Mouse (Mus musculus) retina, adult 2 months (tissue): Measurements from ENCODE around the gene Dnase1l3.
A peak's percentile ranks its signal among the peaks of the same experiment; 100 is the strongest.
"Not testable (repeated sequence)": the region's sequence is repeated elsewhere in the genome, so short reads cannot be mapped to it uniquely, and the experiment has no call there.

Experiments
- DNase-seq: peaks from one replicate; pipeline ENCODE4 v3.0.0-alpha.2; 2012; ENCODE audit warnings: low read depth, low spot score

The Dnase1l3 gene

GRCm38 (mm10) chr14:8015756-8016155 lies 21.4 kb upstream of the Dnase1l3 start:
- DNase-seq, result no peak

- DNase-seq, result no peak
Observed at GRCm38 (mm10) chr14:8011938-8012337, 17.6 kb upstream of the Dnase1l3 start.

- no peak for DNase-seq
Observed at GRCm38 (mm10) chr14:8011297-8011696, 16.9 kb upstream of the Dnase1l3 start.

DNA sequence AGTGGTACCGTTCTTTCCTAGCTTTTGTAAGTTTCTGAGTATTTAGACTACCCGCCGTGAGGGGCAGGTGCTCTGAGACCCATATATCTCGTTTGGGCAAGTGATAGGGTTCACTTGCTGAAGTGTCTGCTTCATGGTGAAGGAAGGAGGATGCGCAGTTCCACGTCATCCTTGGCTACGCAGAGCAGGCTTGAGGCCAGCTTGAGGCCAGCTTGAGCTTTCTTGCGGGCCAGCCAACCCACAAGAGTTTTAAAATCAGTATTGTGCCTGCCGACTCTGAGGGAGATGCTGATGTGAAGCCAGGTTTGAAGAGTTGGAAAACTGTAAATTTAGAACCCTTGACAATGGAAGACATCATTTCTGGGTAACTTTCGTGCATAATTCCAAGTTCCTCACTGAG lies 13.6 kb upstream of the Dnase1l3 start:
- DNase-seq, result no peak

DNA sequence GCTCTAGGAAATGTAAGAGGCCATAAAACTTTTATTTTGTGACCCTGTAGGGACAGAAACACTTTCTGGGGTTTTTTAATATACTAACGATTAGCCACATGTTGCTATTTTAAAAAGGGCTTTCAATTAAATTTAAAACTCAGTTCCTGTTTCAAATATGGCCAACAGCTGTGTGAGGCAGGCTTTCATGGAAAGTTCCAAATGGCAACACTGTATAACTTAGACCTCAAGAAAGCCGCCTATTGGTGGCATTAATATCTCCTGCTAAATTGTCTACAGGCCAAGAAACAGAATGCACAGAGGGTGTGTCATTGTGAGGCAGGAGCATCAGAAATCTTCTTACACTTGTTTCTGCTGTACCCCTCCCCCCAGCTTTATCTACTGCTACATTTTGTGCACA lies 13.1 kb upstream of the Dnase1l3 start:
- DNase-seq, result no peak

- no peak for DNase-seq
Observed at GRCm38 (mm10) chr14:8007084-8007483, 12.7 kb upstream of the Dnase1l3 start.

DNA sequence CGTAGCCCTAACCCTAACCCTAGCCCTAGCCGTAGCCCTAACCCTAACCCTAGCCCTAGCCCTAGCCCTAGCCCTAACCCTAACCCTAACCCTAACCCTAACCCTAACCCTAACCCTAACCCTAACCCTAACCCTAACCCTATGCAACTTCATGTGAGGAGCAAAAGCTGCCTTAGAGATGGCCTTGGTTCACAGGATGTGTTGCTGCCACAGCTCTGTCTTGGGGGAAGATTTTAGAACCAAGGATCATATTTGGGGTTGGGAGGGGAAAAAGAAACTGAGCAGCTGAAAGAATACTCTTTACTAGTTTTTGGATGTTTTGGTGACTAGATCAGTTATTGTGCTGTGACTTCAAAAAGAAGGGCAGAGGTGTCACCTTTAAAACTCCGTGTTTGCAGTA lies 11.7 kb upstream of the Dnase1l3 start:
- DNase-seq, result not testable (repeated sequence)

DNA sequence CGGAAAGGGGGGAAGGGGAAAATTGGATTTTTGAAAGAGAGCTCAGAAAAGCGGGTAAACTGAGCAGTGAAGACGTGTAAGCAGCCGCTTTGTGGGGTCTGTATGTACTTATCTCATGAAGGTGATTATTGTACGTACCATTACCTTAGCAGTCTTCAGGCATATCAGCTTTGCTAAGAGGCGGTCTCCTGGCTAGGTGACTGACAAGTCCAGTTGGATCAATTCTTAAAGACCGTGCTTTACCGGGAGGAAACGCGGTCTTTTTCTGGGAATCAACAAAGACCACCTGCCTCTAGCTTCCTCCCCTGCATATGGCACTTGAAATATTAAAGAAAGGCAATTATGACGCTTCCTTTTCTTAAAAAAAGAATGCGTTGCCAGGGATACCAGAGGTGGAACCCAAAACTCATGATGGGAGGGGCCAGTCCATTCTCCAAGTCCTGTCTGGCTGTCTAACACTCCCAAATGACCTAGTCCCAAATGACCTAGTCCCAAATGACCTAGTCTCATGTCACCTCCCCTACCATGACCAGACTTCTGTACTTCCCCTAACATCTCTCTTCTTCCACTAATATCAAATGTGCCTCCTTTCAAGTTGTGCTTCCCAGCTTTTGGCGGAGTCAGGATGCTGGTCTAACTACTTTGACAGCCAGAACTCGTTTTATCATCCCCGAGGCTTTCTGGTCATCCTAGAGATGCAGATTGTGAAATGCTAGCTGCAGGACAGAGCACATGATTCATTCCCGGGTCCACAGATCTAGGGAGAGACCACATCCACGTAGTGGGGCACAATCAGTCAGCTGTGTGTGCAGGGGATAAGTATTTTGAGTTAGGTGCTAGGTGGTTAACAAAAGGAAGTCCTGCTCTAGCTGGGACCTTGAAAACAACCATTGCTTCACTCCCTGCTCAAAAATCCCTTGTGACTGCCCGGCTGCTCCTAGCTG lies 9.6 kb upstream of the Dnase1l3 start:
- no peak for DNase-seq

DNA sequence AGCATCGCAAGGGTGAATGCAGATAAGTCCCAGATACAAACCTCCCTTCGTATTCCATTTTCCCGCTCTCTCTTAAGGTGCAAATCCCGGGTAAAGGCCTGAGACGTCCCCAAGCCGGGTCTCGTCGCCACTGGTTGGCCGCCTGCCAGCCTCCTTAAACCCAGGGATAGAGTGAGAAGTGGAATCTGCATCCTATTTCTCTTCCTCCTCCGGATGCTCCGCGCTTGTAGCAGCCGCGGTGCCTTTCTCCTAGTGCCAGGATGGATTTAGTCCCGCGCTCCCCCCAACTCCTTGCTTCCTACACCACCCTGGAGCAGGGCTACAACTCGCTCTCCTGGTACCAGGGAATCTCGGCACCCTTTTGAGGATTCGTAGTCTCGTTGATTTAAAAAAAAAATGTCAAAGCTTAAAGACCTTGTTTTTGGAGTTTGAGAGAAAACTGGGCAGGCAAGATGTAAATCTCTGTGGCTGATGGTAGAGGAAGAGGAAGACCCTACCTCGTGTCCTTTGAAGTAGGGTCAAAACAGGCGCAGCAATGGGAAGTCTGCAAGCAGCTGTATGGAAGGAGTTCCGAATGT lies 8.8 kb upstream of the Dnase1l3 start:
- DNase-seq, result peak; percentile 33

DNA sequence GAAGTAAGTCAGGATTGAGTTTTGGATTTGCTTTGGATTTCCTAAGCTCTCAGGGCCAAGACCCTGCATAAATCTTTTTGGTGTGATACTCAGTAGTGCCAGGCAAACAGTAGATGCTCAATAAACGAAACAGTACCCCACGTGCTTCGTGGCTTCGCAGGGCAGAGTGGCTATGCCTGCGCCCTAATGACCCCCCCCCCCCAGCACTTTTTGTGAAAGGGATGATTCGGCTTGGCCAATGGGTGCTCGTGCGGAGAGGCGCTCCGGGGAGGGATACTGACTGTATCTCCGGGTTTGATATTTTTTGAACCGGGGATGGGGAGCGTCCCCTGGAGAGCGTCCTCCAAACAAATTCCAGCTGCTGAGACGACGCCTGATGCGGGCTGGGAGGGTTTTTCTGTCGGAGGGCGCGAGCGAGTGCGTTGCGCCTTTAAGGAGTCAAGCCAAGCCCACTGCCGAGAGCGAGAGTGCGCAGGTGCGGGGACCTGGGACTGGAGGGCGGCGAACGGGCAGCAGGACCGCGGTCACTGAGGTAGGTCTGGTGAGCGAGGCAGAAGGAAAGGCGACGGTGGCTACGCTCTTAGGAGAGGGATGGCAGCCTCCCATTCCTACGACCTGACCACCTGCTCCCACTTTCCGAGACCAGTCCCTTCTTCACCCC lies 8.2 kb upstream of the Dnase1l3 start, which contains the start of gene Abhd6:
Abhd6 (plus strand) TSS at position 471 of the 661 bp plus-strand sequence.
- DNase-seq, result peak; percentile 76

DNA sequence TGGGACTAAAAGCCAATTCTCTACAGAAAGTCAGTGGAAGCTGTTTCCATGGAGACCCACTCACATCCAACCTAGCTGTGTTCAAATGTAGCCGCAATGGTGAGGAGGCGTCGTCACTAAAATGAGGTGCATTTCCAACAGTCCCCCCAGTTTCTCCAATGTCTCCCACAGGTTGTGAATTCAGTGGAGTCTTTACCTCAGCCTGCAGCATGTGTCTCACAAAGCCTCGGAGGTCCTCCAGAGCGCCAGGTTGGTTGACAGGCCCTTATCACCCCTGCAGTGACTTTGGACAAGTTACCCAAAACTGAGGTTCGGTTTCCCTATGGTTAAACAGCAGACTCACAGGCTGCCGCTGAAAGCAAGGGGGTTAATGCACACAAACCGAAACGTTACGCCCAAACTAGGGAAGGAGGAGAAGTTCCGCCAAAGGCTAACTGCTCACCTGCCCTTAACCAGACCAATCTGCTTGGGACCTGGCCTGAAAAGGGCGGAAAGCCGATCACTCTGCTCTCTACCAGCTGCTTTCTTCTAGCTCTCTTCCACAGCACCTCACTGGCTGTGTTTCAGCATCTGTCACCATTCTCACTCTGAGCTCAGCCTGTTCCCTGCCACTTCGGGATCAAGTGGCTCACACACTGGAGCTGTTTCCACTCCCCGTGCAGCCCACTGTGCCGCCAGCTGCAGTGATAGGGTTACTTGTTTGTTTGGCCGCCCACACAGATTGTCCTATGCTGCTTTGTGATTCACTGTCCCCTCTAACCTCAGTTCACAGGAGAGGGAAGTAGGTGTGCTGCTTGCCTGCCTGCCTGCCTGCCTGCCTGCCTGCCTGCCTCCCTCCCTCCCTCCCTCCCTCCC lies 6.7 kb upstream of the Dnase1l3 start:
- no peak for DNase-seq

DNA sequence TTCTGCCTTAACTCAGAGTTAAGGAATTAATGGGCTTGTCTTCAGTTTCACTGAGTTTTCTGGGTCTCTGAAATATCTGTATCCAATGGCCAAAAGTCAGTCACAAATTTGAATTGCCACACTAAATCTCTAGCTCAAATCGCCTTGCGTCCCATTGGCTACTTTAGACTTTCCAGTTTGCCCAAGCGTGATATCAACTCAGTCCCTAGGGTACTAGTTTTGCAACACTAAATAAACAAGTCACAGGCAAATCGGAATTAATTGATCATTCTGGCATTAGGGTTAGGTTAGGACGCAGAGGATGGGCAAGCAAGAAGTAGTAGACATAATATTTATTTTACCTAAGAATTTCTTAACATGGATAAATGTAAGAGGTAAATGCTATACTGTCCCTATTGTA lies 5.9 kb upstream of the Dnase1l3 start:
- DNase-seq, result no peak

DNA sequence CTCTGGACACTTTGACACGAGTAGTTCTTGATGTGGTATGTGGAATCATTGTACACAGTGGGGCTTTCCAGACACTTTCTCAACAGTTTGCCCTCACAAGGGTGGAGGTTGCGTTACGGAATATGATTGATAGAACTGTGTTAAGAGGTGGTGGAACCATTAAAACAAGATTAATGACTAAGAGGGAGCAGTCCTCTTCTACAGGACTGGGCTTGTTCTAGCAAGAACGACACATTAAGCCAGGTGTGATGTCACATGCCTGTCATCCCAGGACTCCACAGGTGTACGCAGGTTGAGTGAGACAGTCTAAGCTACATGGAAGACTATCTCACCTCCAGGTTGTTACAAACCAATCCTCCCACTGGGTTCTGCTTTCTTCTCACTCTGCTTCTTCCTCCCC lies 5.1 kb upstream of the Dnase1l3 start:
- DNase-seq, result no peak

GRCm38 (mm10) chr14:7999030-7999429 lies 4.7 kb upstream of the Dnase1l3 start:
- DNase-seq, result no peak

DNA sequence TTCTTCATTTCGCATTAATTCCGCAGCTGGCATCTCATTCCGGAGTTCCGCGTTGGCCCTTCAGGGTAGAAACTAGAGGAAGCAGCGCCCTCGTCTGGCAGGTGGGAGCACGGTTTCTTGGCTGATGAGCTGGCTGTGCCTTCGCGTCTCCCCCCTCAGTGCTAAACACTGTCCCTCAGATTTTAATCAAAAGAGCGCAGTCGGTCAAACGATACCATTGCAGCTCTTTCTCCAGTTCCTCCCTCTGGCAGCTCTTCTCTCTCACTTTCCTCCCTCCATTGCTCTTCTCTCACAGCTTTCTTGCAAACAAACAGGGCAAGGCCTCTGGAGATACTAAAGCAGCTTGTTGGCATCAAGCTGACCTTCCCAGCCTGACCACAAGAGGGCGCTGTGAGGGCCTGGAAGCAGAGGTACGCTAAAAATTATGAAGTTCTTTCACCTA lies 2.9 kb upstream of the Dnase1l3 start:
- DNase-seq, result peak; percentile 71

GRCm38 (mm10) chr14:7992158-7992557 lies 2.2 kb downstream of the Dnase1l3 start:
- DNase-seq, result no peak

DNA sequence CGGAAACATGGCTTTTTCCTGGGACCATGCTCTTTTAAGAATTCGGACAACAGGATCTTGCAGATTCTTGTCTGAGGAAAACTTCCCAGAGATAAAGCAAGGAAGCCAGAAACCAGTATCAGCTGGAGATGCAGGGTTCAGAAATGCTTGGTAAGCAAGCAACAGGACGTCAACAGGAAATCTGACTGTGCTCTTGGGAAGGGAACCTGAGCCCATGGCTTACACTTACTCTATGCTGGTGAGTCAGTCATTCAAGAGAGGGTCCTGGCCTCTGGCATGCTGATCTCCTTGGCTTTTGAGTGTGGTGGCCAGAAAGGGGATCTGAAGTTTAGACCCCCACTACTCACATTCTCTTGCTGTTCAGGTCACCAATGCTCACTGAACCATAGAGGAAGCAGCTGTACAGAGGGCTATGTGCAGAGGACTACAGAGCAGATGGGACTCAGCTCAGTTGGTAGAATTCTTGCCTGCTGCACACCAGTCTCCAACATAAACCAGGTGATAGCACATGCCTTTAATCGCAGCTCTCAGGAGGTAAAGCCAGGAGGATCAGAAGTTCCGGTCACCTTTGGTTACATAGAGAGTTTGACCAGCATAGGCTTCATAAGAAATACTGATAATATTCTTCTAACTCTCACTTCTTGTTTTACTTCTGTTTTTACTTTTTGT lies 3.1 kb downstream of the Dnase1l3 start:
- DNase-seq, result no peak

DNA sequence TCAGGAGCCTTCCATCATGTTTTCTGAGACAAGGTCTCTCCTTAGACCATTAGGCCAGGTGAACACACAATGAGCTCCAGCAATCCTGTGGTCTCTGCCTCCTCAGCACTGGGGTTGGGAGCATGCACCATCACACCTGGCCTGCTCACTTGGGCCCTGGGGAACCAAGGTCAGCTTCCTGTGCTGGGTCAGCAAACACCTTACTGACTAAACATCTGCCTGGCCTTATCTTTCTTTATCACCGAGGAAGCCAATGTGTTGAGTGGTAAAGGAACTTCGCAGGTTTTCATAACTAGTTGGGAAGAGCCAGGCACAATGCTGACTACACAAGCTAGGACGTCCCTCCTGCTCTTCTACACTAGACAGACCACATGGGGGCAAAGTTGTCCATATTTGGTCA lies 4.4 kb downstream of the Dnase1l3 start:
- DNase-seq, result no peak

DNA sequence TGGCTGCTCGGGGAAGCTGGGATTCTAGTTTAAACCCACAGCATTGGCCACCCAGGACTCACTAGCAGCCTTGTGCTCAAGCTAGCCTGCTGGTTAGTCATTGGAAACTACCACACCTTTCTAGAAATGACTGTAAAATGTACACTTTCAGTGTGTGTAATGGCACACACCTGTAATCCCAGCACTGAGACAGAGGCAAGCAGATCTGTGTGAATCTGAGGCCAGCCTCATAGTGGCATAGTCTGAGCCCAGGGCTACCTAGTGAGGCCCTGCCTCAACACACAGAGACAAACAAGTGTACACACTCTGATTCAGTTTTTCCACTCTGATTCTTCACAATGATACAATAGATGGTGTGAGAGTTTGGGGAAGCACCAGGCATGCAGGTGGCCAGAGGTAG lies 5.0 kb downstream of the Dnase1l3 start:
- DNase-seq, result no peak

DNA sequence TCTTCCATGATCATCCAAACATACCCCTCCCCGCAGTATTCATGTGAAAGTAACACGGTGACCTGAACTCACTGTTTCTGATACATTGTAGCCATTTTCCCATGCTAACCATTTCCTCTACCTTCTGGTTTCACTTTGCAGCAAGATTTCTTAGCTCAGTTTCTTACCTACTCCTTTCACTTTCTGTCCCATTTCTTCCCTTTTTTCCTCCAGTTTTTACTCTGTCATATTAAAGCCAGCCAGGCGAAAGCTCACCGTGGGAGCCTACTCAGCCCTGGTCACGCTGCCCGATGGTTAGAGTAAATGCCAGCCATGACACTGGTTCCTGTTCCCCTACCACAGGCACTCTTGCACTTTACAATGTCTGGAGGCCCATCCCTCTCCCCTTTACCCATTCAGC lies 7.5 kb downstream of the Dnase1l3 start:
- no peak for DNase-seq

DNA sequence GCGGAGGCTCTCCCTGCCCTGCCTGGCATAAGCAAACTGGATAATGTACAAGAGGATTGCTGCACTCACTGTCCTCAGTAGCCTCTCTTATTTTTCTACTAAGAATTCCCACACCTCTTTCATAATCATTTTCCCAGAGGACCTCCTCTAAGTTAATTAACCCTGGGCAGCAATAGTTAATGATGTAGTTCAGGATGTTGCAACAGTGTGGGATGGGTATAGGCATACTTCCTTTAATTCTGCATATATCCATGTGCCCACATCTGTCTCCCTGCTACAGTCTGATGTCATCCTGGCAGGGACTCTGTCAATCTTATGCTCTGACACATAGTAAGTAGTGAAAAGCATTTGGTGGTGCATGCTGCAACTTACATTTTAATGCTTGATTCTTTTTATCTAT lies 13.1 kb downstream of the Dnase1l3 start:
- no peak for DNase-seq
